Mouse (Mus musculus): ENCODE data around the gene Snai1. TPM values are rescaled to one million over a fixed set of nuclear protein-coding genes. Genes with fewer than 3 reads are reported as not detected.

Gene Snai1
- polyA plus RNA-seq, 1 experiment from 2014 or later, result 4.7 TPM

GRCm38 (mm10) chr2:167544456-167544855, 6.5 kb downstream of the Snai1 start:
- H3K4me3 ChIP-seq (ENCODE audit: low read depth, low read length), result no peak overlapping the region
- no peak overlapping the region for H3K4me2 ChIP-seq (ENCODE audit: low read length)
- no peak overlapping the region for H3K9ac ChIP-seq (ENCODE audit: low read depth, low read length)
- H3K27ac ChIP-seq (ENCODE audit: low read length), result no peak overlapping the region
- H3K9me3 ChIP-seq (replicated peaks; ENCODE audit: control insufficient read depth, low read length, poor library complexity, severe bottlenecking), result no peaks in the 10 kb centered on the region
- 56% methylated on average over 5 of the region's 5 CpGs for WGBS
- peaks cover 3% of the 10 kb centered on the region; the same call in 1 of the 2 replicates for H3K4me1 ChIP-seq (ENCODE audit: control insufficient read depth, insufficient read depth, low read length)
- no peaks in the 10 kb centered on the region for H3K36me3 ChIP-seq (ENCODE audit: control insufficient read depth, insufficient read depth, low read length)
- ATAC-seq, result no peak
- peaks cover 5% of the 10 kb centered on the region; the same call in 1 of the 2 replicates for H3K27me3 ChIP-seq (ENCODE audit: control insufficient read depth, insufficient read depth, low read depth, low read length)

DNA sequence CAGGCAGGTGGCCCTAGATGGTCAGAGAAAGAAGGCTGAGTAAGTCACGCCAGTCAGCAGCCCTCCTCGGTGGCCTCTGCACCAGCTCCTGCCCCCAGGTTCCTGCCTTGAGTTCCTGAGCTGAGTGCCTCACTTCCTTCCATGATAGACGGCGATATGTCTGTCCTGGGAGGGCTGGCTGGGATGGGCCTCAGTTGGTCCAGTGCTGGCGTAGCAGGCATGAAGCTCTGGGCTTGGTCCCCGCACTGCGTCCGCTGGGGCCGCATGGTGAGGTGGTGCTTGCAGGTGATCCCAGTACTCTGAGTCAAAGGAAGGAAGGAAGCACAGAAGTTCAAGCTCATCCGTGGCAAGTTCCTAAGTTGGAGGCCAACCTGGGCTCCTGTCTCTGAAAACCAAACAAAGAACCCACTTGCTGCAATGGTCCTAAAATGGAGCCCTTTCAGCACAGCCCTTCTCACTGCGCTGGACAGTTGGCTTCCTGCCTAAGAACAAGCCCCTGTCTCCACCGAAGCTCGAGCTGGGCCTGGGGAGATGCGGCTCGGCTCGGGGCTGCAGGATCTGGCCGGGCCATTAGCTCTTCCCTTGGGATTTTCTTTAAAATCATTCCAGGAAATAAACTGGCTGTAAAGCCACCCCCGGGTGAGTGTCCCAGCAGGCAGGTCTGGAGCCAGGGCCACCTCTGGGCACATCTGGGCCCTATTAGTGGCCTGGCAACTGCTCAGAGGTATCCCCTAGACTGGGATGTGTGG, 8.6 kb downstream of the Snai1 start:
- H3K27ac ChIP-seq (ENCODE audit: low read length), result no peak overlapping the region
- no peak overlapping the region for H3K4me3 ChIP-seq (ENCODE audit: low read depth, low read length)
- H3K4me2 ChIP-seq (ENCODE audit: low read length), result no peak overlapping the region
- no peak overlapping the region for H3K9ac ChIP-seq (ENCODE audit: low read depth, low read length)
- H3K27me3 ChIP-seq (ENCODE audit: control insufficient read depth, insufficient read depth, low read depth, low read length), result no peaks in the 10 kb centered on the region
- no peaks in the 10 kb centered on the region for H3K9me3 ChIP-seq (replicated peaks; ENCODE audit: control insufficient read depth, low read length, poor library complexity, severe bottlenecking)
- no peaks in the 10 kb centered on the region for H3K36me3 ChIP-seq (ENCODE audit: control insufficient read depth, insufficient read depth, low read length)
- 85% methylated on average over 18 of the region's 18 CpGs for WGBS
- H3K4me1 ChIP-seq (ENCODE audit: control insufficient read depth, insufficient read depth, low read length), result no peaks in the 10 kb centered on the region
- ATAC-seq, result no peak

- no peak overlapping the region for H3K27ac ChIP-seq (ENCODE audit: low read length)
- H3K27me3 ChIP-seq (ENCODE audit: control insufficient read depth, insufficient read depth, low read depth, low read length), result no peaks in the 10 kb centered on the region
- no peaks in the 10 kb centered on the region for H3K4me1 ChIP-seq (ENCODE audit: control insufficient read depth, insufficient read depth, low read length)
- H3K4me2 ChIP-seq (ENCODE audit: low read length), result no peak overlapping the region
- no peaks in the 10 kb centered on the region for H3K9me3 ChIP-seq (replicated peaks; ENCODE audit: control insufficient read depth, low read length, poor library complexity, severe bottlenecking)
- WGBS, result 78% methylated on average over 8 of the region's 8 CpGs
- no peaks in the 10 kb centered on the region for H3K36me3 ChIP-seq (ENCODE audit: control insufficient read depth, insufficient read depth, low read length)
- no peak overlapping the region for H3K4me3 ChIP-seq (ENCODE audit: low read depth, low read length)
- no peak for ATAC-seq
- H3K9ac ChIP-seq (ENCODE audit: low read depth, low read length), result no peak overlapping the region
Measured at GRCm38 (mm10) chr2:167547444-167547843, 9.4 kb downstream of the Snai1 start.

- H3K4me1 ChIP-seq (ENCODE audit: control insufficient read depth, insufficient read depth, low read length), result no peaks in the 10 kb centered on the region
- H3K4me3 ChIP-seq (ENCODE audit: low read depth, low read length), result no peak overlapping the region
- H3K9ac ChIP-seq (ENCODE audit: low read depth, low read length), result no peak overlapping the region
- no peaks in the 10 kb centered on the region for H3K9me3 ChIP-seq (replicated peaks; ENCODE audit: control insufficient read depth, low read length, poor library complexity, severe bottlenecking)
- ATAC-seq, result no peak
- 81% methylated on average over 7 of the region's 7 CpGs for WGBS
- H3K27me3 ChIP-seq (ENCODE audit: control insufficient read depth, insufficient read depth, low read depth, low read length), result no peaks in the 10 kb centered on the region
- no peak overlapping the region for H3K4me2 ChIP-seq (ENCODE audit: low read length)
- no peaks in the 10 kb centered on the region for H3K36me3 ChIP-seq (ENCODE audit: control insufficient read depth, insufficient read depth, low read length)
- no peak overlapping the region for H3K27ac ChIP-seq (ENCODE audit: low read length)
Measured at GRCm38 (mm10) chr2:167548961-167549360, 11.0 kb downstream of the Snai1 start.

- H3K4me1 ChIP-seq (ENCODE audit: control insufficient read depth, insufficient read depth, low read length), result no peaks in the 10 kb centered on the region
- H3K36me3 ChIP-seq (ENCODE audit: control insufficient read depth, insufficient read depth, low read length), result no peaks in the 10 kb centered on the region
- H3K9me3 ChIP-seq (replicated peaks; ENCODE audit: control insufficient read depth, low read length, poor library complexity, severe bottlenecking), result no peaks in the 10 kb centered on the region
- H3K4me2 ChIP-seq (ENCODE audit: low read length), result no peak overlapping the region
- WGBS, result 86% methylated on average over 8 of the region's 8 CpGs
- no peak for ATAC-seq
- H3K27me3 ChIP-seq (ENCODE audit: control insufficient read depth, insufficient read depth, low read depth, low read length), result no peaks in the 10 kb centered on the region
- H3K9ac ChIP-seq (ENCODE audit: low read depth, low read length), result no peak overlapping the region
- no peak overlapping the region for H3K27ac ChIP-seq (ENCODE audit: low read length)
- no peak overlapping the region for H3K4me3 ChIP-seq (ENCODE audit: low read depth, low read length)
Measured at GRCm38 (mm10) chr2:167550341-167550854, 12.4 kb downstream of the Snai1 start.

DNA sequence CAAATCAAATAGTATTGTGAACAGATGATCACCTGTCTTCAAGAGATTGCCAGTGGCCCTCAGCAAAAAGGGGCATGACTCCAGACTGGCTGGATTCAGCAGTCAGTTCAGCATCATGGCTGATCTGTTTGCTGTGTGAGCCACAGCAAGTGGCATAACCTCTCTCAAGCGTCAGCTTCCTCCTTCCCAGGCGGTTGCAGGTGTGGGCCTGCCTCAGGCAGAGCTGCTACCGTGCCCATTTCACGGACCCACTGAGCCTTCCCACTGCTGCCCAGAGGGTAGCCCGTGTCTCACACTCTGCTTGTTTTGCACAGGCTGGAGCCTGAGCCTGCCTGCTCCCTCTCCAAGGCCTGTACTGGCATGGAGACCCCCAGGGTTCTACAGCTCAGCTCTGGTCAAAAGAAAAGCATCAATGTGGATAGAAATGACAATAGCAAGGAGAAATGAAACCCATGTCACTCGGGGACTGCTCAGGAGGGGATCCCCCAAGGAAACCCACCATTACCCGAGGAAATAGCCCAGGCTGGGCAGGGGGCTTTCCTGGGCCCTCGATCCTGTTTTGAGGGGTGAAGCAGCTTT, 13.4 kb downstream of the Snai1 start:
- no peaks in the 10 kb centered on the region for H3K36me3 ChIP-seq (ENCODE audit: control insufficient read depth, insufficient read depth, low read length)
- H3K27me3 ChIP-seq (ENCODE audit: control insufficient read depth, insufficient read depth, low read depth, low read length), result no peaks in the 10 kb centered on the region
- H3K27ac ChIP-seq (ENCODE audit: low read length), result no peak overlapping the region
- no peak overlapping the region for H3K4me3 ChIP-seq (ENCODE audit: low read depth, low read length)
- no peaks in the 10 kb centered on the region for H3K9me3 ChIP-seq (replicated peaks; ENCODE audit: control insufficient read depth, low read length, poor library complexity, severe bottlenecking)
- 77% methylated on average over 8 of the region's 8 CpGs for WGBS
- H3K4me2 ChIP-seq (ENCODE audit: low read length), result no peak overlapping the region
- no peak overlapping the region for H3K9ac ChIP-seq (ENCODE audit: low read depth, low read length)
- H3K4me1 ChIP-seq (ENCODE audit: control insufficient read depth, insufficient read depth, low read length), result no peaks in the 10 kb centered on the region
- ATAC-seq, result no peak

GRCm38 (mm10) chr2:167552292-167552691, 14.3 kb downstream of the Snai1 start:
- Histone ChIP-seq H3K4me1 (ENCODE audit: control insufficient read depth, insufficient read depth, low read length) (no peaks in the 10 kb centered on the region), H3K9me3 (replicated peaks; ENCODE audit: control insufficient read depth, low read length, poor library complexity, severe bottlenecking) (no peaks in the 10 kb centered on the region), H3K36me3 (ENCODE audit: control insufficient read depth, insufficient read depth, low read length) (no peaks in the 10 kb centered on the region), H3K9ac (ENCODE audit: low read depth, low read length) (no peak overlapping the region), H3K4me2 (ENCODE audit: low read length) (no peak overlapping the region), H3K4me3 (ENCODE audit: low read depth, low read length) (no peak overlapping the region), H3K27ac (ENCODE audit: low read length) (no peak overlapping the region), H3K27me3 (ENCODE audit: control insufficient read depth, insufficient read depth, low read depth, low read length) (no peaks in the 10 kb centered on the region)
- 80% methylated on average over 4 of the region's 4 CpGs for WGBS
- no peak for ATAC-seq

DNA sequence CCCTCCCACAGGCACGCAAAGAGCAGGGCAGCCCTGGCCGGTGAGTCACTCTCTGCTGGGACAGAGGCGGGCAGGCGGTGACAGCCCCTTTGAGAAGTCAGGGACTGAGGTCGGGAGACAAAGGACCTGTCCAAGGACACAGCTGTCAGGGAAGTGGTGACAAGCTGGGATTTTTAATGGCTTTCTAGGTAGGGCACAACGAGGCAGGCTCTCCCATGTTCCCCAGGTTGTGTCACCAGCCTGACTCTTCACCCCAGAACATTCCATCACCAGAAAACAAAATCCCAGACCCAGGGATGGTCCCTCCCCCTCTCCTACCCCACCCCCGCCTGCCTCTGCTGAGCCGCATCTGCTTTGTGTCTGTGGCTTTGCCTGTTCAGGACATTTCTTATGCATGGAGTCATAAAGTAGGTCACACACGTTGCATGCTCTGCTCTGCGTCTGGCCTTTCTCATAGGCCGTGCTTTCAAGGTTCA, 15.0 kb downstream of the Snai1 start:
- no peaks in the 10 kb centered on the region for H3K36me3 ChIP-seq (ENCODE audit: control insufficient read depth, insufficient read depth, low read length)
- H3K27me3 ChIP-seq (ENCODE audit: control insufficient read depth, insufficient read depth, low read depth, low read length), result no peaks in the 10 kb centered on the region
- no peak overlapping the region for H3K4me3 ChIP-seq (ENCODE audit: low read depth, low read length)
- no peak for ATAC-seq
- no peak overlapping the region for H3K4me2 ChIP-seq (ENCODE audit: low read length)
- H3K9me3 ChIP-seq (replicated peaks; ENCODE audit: control insufficient read depth, low read length, poor library complexity, severe bottlenecking), result no peaks in the 10 kb centered on the region
- WGBS, result 16% methylated on average over 11 of the region's 11 CpGs
- H3K4me1 ChIP-seq (ENCODE audit: control insufficient read depth, insufficient read depth, low read length), result no peaks in the 10 kb centered on the region
- H3K9ac ChIP-seq (ENCODE audit: low read depth, low read length), result no peak overlapping the region
- H3K27ac ChIP-seq (ENCODE audit: low read length), result no peak overlapping the region

- Histone ChIP-seq H3K9me3 (replicated peaks; ENCODE audit: control insufficient read depth, low read length, poor library complexity, severe bottlenecking) (no peaks in the 10 kb centered on the region), H3K27ac (ENCODE audit: low read length) (no peak overlapping the region), H3K36me3 (ENCODE audit: control insufficient read depth, insufficient read depth, low read length) (no peaks in the 10 kb centered on the region), H3K4me3 (ENCODE audit: low read depth, low read length) (no peak overlapping the region), H3K4me2 (ENCODE audit: low read length) (no peak overlapping the region), H3K9ac (ENCODE audit: low read depth, low read length) (no peak overlapping the region), H3K4me1 (ENCODE audit: control insufficient read depth, insufficient read depth, low read length) (peaks cover 6% of the 10 kb centered on the region), H3K27me3 (ENCODE audit: control insufficient read depth, insufficient read depth, low read depth, low read length) (no peaks in the 10 kb centered on the region)
- WGBS, result 84% methylated on average over 5 of the region's 5 CpGs
- no peak for ATAC-seq
Measured at GRCm38 (mm10) chr2:167555766-167556165, 17.8 kb downstream of the Snai1 start.

Measured in midbrain, embryonic 16.5 days (tissue).